Mouse (Mus musculus): ENCODE results near the gene Mpdz.

Mpdz gene

DNA sequence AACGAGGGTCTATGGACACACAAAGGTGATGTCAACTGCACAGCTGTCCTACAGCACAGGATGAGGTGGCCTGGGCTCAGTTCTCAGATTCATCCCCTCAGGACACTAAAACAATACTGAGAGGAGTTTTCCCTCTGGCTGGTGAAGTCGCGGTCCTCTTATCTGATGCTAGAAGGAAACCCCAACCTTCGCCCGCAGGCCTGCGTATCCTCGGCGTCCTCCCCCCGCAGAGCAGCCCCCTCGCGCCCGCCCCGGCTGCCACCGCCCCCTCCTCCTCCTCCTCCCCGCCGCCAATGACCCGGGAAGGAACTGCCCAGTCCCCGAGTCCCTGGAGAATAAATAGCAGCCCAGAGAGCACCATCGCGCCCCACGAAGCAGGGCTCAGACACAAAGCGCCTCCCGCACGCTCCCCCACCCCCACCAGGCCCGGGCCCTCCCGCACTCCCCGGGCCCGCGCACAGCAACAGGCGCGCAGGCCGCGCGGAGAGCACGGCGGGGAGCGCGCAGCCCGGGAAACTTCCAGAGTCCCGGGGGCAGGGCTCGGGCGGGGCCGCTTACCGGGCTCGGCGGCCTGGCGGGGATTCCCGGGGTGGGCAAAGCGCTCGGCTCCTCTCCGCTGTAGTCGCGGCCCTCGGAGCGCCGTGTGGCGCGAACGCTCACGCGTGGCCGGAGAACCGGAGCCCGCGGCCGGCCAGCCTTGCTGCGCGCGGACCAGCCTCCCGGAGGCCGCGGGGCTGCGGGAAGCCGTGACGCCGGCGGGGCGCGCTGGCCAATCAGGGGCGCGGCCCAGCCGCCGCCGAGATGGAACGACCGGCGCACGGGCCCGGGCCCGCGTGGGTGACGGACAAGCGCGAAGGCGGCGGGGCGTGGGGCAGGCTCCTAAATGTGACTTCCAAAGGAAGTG, at the start of gene Mpdz:
Mpdz (minus strand) TSS at position 738 of the 904 bp plus-strand sequence.
- no peak for DNase-seq (ENCODE audit: low read depth)

DNA sequence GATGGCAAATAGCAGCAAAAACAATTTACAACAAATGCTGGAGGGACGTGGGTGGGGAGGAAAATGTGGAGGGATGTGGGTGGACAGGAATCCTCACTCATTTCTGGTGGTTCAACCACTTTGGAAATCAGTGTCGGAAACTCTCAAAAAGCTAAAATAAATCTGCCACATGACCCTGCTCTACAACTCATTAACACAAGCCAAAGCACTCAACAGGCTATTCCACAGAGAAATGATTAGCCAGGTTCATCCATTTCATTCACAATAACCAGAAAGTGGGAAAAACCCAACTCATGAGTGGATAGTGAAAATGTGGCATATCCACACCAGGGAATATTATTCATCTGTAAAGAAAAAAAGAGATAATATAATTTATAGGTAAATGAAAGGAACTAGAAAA, 47.9 kb upstream of the Mpdz start:
- DNase-seq (ENCODE audit: low read depth) = no peak

DNA sequence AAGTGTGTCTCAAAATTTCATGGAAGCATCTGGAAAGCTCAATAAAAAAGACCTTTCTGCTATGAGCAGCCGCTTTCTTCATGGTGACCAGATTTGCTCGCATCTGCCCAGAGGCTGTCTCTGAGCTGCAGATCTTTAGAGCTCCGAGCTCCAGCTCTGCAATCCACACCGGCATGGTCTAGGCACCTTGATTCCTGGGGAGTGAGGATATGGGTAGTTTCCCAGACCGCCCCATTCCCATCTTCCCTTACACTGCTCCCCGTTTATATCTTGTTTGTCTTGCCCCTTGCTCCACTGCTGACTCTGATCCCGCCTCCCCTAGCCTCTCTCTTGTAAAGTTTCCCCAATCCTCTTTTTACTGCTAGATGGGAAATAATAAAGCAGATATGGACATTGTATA, 42.0 kb upstream of the Mpdz start:
- no peak for DNase-seq (ENCODE audit: low read depth)

DNA sequence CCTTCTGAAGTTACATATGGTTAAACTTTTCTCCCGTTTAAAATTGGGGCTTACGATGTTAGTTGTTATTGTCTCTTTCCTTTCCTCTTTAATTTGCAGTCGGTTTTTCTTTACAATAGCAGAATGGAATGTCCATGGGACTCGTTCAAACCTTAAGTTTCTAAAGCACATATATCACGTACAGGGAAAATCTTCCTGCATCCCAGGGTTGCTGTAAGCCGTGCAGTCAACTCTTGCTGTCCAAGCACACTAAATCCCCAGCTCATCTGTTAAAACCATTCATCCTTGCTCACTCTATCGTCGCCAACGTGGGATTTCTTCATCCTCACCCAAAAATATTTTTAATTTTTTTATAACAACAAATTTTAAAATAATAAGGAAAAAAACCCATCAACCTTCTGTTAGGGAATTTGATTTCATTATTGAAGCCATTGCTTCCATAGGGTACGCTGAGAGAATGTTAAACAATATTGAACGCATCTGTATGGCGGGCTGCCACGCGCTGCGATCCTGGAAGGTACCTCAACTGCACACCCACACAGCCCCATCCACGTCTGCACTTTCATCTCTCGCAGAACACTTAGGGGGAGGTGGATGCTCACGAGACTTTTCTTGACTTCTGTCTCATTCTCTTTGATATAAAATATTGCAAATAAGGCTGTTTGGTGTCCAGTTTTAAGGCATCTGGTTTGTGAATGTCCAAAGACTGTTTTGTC, 41.4 kb upstream of the Mpdz start:
- no peak for DNase-seq (ENCODE audit: low read depth)

DNA sequence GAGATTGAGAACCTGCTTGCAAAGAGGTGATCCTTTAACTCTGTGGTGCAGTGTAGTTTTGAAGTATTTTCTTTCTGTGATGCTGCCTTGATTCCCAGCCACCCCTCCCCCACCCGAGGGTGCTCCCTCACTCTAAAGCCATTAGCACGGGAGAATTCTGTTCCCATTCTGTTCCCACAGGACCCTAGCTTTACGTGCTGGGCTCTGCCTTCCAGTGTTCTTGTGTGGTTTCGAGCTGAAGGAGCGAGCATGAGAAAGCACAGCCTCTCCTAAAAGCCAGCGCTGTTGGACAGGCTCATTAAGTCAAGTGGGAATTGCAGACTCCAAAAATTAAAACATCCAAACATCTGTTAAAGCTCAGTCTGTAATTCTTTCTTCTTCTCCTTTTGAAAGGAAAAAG, 40.5 kb upstream of the Mpdz start:
- DNase-seq (ENCODE audit: low read depth) = no peak

DNA sequence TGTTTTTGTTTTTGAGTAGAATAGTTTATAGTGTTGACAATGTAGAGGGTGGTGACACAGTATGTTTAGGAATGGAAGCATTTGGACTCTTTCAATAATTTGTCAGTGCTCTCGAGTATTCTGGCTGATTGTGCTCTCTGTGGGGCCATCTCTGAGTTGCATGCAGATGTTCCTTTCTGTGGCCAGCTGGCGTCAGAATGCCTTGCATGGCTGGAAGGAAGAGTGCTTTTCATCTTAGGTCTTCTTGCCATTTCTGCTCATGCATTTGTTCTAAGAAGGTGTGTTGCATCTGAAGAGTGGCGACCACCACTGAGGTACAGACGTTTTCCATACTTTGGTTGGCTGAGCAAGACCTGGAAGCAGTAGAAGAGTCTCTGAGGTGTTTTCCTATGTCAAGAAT, 24.2 kb upstream of the Mpdz start:
- no peak for DNase-seq (ENCODE audit: low read depth)

DNA sequence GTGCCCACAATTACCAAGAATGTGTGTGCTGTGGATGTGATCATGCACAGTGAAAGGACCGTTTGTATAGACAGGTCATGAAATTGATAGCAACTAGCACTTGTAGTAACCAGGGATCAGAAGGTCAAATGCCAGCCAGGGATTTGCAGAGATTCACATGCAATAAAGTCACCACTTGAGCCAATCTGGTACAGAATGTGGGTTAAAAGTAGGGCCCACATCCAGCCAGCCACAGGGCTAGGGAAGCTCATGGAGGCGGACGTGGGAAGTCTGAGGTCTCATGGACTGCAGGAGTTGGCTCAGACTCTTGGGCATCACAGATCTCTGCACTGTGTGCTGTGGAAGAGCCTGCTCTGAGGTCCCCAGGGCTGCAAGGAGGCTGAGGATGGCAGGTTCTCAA, 22.6 kb upstream of the Mpdz start:
- DNase-seq (ENCODE audit: low read depth) = no peak

DNA sequence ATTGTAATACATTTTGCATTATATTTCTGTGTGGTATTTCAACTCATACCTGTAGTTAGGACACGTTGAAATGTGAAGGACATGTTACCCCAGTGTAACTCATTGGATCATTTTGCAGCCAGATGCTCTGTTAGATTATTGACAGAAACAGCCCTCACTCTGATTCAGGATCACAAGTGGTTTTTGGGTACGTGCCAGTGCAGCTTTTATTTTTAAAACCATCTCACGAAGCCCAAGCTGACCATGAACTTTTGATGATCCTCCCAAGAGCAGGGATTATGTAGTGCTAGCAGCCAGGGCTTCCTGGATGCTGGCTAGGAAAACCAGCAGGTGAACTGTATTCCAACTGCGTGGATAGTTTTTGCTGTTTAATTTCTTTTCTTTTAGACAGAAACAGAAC, 19.6 kb upstream of the Mpdz start:
- no peak for DNase-seq (ENCODE audit: low read depth)

DNA sequence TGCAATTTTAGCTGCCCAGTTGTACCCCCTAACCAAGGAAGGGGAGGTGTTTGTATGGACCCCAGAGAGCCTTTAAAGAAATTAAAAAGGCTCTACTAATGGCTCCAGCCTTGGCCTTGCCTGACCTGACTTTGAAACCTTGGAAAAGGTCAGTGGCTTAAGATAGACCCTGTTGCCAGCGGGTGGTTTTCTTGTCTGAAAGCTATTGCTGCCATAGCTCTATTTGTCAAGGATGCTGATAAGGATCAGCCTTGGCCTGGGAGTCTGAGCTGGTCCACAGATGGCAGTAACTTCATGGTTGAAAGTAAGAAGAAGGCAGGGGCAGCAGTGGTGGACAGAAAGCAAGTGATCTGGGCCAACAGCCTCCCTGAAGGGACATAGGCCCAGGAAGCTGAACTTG, 16.3 kb upstream of the Mpdz start:
- no peak for DNase-seq (ENCODE audit: low read depth)

DNA sequence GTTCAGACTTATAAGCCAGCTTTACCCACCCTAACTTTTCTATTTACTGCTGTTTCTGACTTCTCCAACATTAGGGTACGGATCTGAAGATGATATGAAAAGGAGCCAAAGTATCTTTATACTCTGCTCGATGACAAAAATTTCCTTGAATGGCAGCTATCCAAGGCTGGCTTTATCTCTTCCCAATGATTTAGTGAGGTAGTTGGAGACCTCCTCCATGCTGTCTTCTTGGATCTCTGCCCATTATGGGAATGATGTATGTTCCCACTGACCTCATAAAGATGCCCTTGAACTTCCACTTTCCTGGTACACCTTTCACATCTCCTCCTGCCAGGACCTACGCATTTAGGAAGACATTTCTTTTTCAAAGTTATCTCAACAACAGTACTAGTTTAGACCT, 11.2 kb upstream of the Mpdz start:
- no peak for DNase-seq (ENCODE audit: low read depth)

DNA sequence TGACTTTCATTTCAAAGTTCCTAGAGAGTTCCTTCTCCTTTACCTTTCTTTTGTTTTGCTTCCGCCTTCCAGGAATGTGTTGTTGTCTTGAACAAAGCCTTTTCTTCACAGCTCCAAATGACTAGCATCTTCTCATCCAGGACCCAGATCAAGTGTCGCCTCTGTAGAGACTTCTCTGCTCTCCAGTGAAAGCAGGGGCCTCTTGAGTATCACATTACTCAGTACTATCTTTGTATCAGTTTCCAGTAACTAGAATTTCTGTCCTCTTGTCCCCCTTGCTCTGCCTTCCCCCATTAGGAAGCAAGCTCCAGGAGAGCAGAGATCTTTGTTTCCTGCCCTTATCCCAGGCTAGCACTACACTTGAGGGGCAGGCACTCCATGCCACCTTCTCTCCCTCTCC, 9.6 kb upstream of the Mpdz start:
- no peak for DNase-seq (ENCODE audit: low read depth)

DNA sequence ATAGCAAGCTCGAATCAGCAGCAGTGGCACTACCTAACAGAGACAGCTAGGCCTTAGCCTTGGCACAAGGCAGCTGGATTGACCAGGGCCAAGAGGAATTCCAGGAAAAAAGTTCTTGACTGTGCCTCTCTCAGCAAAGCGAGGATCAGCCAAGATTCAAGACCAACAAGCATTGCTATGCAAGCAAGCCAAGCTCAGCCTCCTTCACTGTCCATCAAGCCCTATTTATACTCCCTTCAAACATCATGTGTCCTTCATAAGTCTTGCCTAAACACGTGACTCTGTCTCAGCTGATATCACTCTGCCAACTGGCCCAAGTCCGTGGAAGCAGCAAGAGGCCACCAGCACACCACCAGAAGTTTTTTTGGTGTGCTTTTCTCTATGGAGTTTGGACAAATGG, 6.8 kb upstream of the Mpdz start:
- DNase-seq (ENCODE audit: low read depth) = no peak

DNA sequence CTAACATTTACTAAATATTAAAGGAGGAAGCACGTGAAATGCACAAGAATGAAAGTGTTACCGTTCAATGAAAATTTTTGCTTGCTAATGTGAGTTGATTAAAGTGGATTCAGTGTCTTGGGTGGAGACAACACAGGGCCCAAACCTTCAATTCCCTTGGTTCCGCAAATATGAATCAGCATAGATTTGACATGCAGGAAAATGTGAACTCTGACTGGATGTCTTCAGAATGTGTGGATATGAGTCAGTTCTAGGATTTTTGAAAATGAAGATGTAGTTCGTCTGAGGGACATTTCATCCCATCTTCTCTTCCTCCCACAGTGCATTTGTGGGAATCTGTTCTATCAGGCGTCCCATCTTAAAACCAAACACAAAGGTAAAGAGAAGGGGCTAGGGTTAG, 951 bp upstream of the Mpdz start:
- DNase-seq (ENCODE audit: low read depth) = no peak

DNA sequence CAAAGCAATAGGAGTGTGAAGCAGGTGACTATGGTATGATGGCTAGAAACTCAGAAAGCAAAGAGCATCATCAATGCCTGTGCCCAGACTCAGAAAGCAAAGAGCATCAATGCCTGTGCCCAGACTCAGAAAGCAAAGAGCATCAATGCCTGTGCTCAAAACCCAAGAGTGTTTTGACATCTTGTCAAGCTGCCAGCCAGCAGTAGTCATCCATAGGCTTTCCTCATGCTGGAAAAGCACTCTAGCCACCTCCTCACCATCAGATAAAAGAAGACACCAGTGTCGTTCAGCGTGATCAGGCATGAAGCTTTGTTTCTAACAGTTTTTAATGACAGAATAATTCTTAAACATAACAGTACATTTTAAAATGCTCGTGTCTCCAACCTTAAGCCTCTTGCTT, 8.7 kb downstream of the Mpdz start:
- DNase-seq (ENCODE audit: low read depth) = no peak

DNA sequence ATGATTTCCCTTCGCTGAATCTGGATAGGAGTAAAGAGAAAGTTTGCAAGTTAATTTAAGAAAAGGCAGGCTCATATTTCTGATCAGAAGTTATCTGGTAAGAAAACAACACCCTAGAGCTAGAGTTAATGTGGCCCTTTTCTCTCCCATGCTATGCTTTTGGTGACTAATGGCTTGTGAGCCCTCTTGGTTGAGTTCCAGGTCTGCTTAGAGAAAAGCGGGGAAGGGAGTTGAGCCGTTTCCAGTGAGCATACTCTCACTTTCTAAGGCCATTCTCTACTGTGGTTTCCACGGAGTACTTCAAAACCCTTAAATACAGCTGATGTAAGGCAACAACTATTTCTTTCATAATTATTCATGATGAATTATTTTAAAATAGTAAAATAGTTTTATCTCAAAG, 11.8 kb downstream of the Mpdz start:
- no peak for DNase-seq (ENCODE audit: low read depth)

DNA sequence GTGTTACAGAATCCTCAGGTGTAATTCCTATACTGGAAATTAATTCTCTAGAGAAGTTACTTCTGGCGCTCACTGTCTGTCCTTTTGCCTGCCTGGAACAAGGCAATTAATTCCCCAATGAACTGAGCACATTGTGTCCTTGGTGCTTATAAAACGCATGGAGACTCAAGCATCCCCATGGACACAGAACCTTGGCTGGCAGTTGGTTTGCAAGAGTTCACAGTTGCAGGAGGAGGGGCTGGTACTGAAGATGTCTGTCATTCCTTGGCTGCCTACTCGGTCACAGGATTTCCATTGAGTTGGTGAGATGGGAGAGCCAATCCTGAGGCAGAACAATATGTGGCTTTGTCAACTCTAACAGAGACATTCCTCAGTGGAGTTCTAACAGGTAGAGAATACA, 12.5 kb downstream of the Mpdz start:
- no peak for DNase-seq (ENCODE audit: low read depth)

DNA sequence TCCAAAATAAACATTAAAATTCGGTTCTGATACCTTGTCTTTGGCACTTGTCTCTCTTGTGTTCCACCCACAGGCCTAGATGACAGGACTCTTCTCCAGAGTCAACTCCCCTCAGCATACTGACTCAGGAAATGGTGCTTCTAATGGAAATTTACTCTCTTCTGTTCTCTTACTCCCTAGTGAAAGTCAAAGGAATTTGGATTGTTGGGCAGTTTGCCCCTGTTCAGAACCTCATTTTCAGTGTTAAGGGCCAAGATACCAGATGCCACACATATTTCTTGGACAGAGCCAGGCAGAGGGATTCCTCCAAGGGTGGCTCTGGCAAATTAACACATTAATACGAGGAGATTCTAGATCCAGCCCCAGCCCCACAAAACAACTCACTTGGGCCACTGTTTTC, 12.9 kb downstream of the Mpdz start:
- no peak for DNase-seq (ENCODE audit: low read depth)

DNA sequence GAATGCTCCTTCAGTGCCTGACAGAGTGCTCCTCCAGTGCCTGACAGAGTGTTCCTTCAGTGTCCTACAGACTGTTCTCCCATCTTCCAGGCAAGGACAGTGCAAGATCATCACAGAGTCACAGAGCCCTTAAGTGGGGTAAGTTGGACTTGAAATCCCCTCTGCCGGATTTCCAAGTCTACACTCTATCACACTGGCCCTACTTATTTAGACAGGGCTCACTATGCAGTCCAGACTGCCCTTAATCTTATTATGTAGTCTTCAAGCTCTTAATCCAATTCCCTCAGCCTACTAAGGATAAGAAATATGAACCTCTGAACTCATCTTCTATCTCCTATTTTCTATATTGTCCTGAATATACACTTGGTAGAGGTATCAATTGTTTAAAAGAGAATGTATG, 19.1 kb downstream of the Mpdz start:
- no peak for DNase-seq (ENCODE audit: low read depth)

DNA sequence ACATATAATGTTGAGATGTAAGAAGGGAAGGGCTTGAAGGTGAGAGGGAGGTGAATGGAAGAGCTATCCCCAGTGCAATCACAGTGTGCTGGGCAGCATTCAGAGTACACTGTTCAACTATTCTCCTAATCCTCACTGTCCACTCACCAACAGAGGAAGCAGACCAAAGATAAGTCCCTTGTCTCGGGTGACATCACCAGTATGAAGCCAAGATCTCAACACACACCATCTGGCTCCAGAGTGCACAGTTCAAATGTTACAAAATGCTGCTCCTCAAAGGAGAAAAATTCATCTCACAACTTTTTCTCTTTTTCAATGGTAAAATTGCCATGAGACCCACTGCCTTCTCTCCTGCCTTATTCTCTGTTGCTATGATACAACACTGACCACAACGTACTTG, 21.0 kb downstream of the Mpdz start:
- no peak for DNase-seq (ENCODE audit: low read depth)

DNA sequence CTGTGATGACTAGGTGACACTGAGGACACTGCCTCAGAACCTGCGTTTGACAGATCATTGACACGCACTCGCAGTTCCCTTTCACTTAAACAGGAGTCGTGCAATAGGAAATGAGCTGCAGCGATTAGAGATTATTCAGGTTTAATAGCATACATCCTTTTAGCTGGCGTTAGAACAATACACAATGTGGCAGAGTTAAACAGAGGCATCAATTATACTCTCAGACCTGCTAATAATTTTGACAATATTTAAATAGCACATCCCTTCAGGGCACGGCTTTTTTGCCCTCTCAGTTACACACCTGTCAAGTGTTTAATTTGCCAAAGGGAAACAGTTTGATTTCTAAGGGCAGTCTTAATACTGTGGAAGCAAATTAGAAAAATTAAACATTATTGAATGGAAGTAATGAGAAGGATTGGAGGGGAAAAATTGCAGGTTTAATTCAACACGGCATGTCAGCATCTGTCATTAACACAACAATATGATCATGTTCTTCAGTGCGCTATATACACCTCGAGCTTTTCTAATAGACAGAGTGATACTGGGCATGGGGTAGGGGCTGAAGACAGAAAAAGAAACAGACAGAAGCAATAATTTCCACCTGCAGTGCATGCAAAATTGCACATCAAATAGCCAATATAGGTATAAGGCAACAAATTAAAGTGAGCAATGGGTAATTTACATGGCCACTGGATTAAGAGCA, 27.1 kb downstream of the Mpdz start:
- DNase-seq (ENCODE audit: low read depth) = no peak

DNA sequence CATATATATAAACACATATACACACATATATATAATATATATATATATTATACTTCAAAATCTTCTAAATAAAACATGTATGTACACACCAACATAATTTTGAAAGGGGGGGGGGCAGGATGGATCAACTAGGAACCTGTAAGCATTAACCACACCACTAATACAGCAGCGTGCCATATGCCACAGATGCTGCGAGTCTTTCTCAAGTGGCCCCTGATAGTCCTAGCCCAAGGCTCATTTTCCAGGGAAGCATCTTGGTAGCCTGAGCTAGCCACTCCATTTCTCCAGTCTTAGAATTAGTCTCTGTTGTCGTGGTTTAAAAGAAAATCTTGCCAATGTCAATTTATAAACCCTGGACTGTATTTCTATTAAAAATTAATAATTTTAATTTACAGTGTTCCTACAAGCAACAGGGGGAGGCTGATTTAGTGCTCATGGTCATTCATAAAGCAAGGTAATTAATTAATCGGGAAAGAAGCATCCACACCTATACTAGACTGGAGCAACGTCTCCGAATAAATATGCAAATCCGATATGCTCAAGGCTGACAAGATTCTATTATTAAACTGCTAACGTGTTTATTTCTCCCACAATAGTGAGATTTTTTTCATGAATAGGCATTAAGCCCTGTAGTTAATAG, 27.8 kb downstream of the Mpdz start:
- DNase-seq (ENCODE audit: low read depth) = no peak

DNA sequence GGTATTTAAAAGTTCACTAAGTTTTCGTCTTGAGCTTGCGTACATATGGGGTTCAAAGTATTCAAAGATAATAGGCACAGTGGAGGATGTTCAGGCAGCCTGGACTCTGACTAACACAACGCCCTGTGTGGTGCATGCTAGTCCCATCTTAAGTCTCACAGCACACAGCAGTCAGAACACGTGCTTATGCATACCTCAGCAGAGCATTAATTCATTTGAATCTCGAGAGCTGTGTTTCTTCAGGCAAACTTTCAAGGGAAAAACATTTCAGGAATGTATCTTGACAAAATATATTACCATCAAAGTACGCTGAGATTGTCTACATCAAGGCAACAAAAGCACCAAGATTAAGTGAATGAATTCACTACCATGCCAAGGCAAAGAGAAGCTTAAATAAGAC, 45.7 kb downstream of the Mpdz start:
- no peak for DNase-seq (ENCODE audit: low read depth)

DNA sequence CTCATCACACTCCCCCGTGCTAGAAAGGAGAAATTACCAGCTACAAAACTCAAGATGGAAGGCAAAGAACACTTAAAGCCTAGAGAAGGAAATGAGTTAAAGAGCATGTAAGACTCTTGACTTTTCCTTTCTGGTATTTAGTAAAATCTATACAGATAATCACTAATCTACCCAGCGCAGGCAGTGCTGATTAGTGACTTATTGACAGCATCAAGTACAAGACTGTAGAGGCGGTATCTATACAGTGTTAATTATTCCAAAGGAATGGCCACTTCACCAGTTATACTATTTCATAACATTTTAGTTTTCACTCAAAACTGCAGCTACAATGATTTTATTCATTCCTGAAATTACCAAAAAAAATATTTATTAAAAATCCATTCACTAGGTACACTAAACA, 49.7 kb downstream of the Mpdz start:
- no peak for DNase-seq (ENCODE audit: low read depth)
